Mouse (Mus musculus): Measurements from ENCODE around the gene Gpr152. TPM values are rescaled to one million over a fixed set of nuclear protein-coding genes. Genes with fewer than 3 reads are reported as not detected.

Gene Gpr152
- polyA plus RNA-seq, 1 experiment from 2014 or later, result not detected

- no peaks in the 10 kb centered on the region for H3K27me3 ChIP-seq (replicated peaks; ENCODE audit: control insufficient read depth, insufficient read depth, low read length)
- 35% methylated on average over 3 of the region's 3 CpGs for WGBS
- H3K9ac ChIP-seq (replicated peaks; ENCODE audit: low read depth, low read length), result no peak overlapping the region
- no peak for ATAC-seq
- H3K4me1 ChIP-seq (replicated peaks; ENCODE audit: control insufficient read depth, insufficient read depth, low read length), result peaks cover 22% of the 10 kb centered on the region
- H3K9me3 ChIP-seq (ENCODE audit: control insufficient read depth, low read length), result no peaks in the 10 kb centered on the region
- peaks cover 6% of the 10 kb centered on the region; the same call in 1 of the 2 replicates for H3K36me3 ChIP-seq (ENCODE audit: control insufficient read depth, insufficient read depth)
- H3K4me2 ChIP-seq (ENCODE audit: low read length), result no peak overlapping the region
- no peak overlapping the region for H3K27ac ChIP-seq (ENCODE audit: low read length)
- no peak overlapping the region for H3K4me3 ChIP-seq (replicated peaks; ENCODE audit: low read length)
Measured at GRCm38 (mm10) chr19:4147022-4147405, 7.4 kb downstream of the Gpr152 start.

- Histone ChIP-seq H3K9me3 (ENCODE audit: control insufficient read depth, low read length) (no peaks in the 10 kb centered on the region), H3K27me3 (replicated peaks; ENCODE audit: control insufficient read depth, insufficient read depth, low read length) (no peaks in the 10 kb centered on the region), H3K27ac (ENCODE audit: low read length) (peak overlapping the region; percentile 28; the same call in 1 of the 2 replicates), H3K36me3 (ENCODE audit: control insufficient read depth, insufficient read depth) (peaks cover 6% of the 10 kb centered on the region; the same call in 1 of the 2 replicates), H3K4me3 (replicated peaks; ENCODE audit: low read length) (peak overlapping the region; percentile 88), H3K4me1 (replicated peaks; ENCODE audit: control insufficient read depth, insufficient read depth, low read length) (peaks cover 22% of the 10 kb centered on the region), H3K4me2 (ENCODE audit: low read length) (peak overlapping the region; percentile 96), H3K9ac (replicated peaks; ENCODE audit: low read depth, low read length) (peak overlapping the region; percentile 91)
- 38% methylated on average over 9 of the region's 9 CpGs for WGBS
- peak; percentile 5 for ATAC-seq
Measured at GRCm38 (mm10) chr19:4147782-4148490, 8.3 kb downstream of the Gpr152 start.

- Histone ChIP-seq H3K9ac (replicated peaks; ENCODE audit: low read depth, low read length) (peak within 1 kb of the TSS; percentile 91), H3K27me3 (replicated peaks; ENCODE audit: control insufficient read depth, insufficient read depth, low read length) (no peaks in the 10 kb centered on the region), H3K4me2 (ENCODE audit: low read length) (peak within 1 kb of the TSS; percentile 96), H3K4me1 (replicated peaks; ENCODE audit: control insufficient read depth, insufficient read depth, low read length) (peaks cover 22% of the 10 kb centered on the region), H3K36me3 (ENCODE audit: control insufficient read depth, insufficient read depth) (peaks cover 6% of the 10 kb centered on the region; the same call in 1 of the 2 replicates), H3K27ac (ENCODE audit: low read length) (peak within 1 kb of the TSS; percentile 63), H3K9me3 (ENCODE audit: control insufficient read depth, low read length) (no peaks in the 10 kb centered on the region), H3K4me3 (replicated peaks; ENCODE audit: low read length) (peak within 1 kb of the TSS; percentile 88)
- ATAC-seq, result peak; percentile 95
- under 1% methylated on average over 31 of the region's 33 CpGs for WGBS
Measured at GRCm38 (mm10) chr19:4148491-4148806, 8.9 kb downstream of the Gpr152 start, which contains the start of gene Coro1b. TSS of gene Coro1b (plus strand) at chr19:4148619.

GRCm38 (mm10) chr19:4148819-4149218, 9.2 kb downstream of the Gpr152 start:
- H3K27me3 ChIP-seq (replicated peaks; ENCODE audit: control insufficient read depth, insufficient read depth, low read length), result no peaks in the 10 kb centered on the region
- WGBS, result 2% methylated on average over 8 of the region's 8 CpGs
- H3K36me3 ChIP-seq (ENCODE audit: control insufficient read depth, insufficient read depth), result peaks cover 6% of the 10 kb centered on the region; the same call in 1 of the 2 replicates
- H3K4me1 ChIP-seq (replicated peaks; ENCODE audit: control insufficient read depth, insufficient read depth, low read length), result peaks cover 22% of the 10 kb centered on the region
- peak overlapping the region; percentile 91 for H3K9ac ChIP-seq (replicated peaks; ENCODE audit: low read depth, low read length)
- peak overlapping the region; percentile 96 for H3K4me2 ChIP-seq (ENCODE audit: low read length)
- H3K9me3 ChIP-seq (ENCODE audit: control insufficient read depth, low read length), result no peaks in the 10 kb centered on the region
- peak overlapping the region; percentile 88 for H3K4me3 ChIP-seq (replicated peaks; ENCODE audit: low read length)
- H3K27ac ChIP-seq (ENCODE audit: low read length), result peak overlapping the region; percentile 63
- peak; percentile 18 for ATAC-seq

GRCm38 (mm10) chr19:4149283-4149682, 9.7 kb downstream of the Gpr152 start:
- Histone ChIP-seq H3K4me2 (ENCODE audit: low read length) (peak overlapping the region; percentile 96), H3K27ac (ENCODE audit: low read length) (no peak overlapping the region; the same call in 1 of the 2 replicates), H3K4me3 (replicated peaks; ENCODE audit: low read length) (peak overlapping the region; percentile 88), H3K9me3 (ENCODE audit: control insufficient read depth, low read length) (no peaks in the 10 kb centered on the region), H3K9ac (replicated peaks; ENCODE audit: low read depth, low read length) (peak overlapping the region; percentile 91), H3K27me3 (replicated peaks; ENCODE audit: control insufficient read depth, insufficient read depth, low read length) (no peaks in the 10 kb centered on the region), H3K36me3 (ENCODE audit: control insufficient read depth, insufficient read depth) (peaks cover 6% of the 10 kb centered on the region; the same call in 1 of the 2 replicates), H3K4me1 (replicated peaks; ENCODE audit: control insufficient read depth, insufficient read depth, low read length) (peaks cover 22% of the 10 kb centered on the region)
- no peak for ATAC-seq
- 89% methylated on average over 11 of the region's 11 CpGs for WGBS

GRCm38 (mm10) chr19:4149764-4150461, 10.3 kb downstream of the Gpr152 start:
- WGBS, result 93% methylated on average over 17 of the region's 17 CpGs
- Histone ChIP-seq H3K9ac (replicated peaks; ENCODE audit: low read depth, low read length) (no peak overlapping the region), H3K4me1 (replicated peaks; ENCODE audit: control insufficient read depth, insufficient read depth, low read length) (peaks cover 22% of the 10 kb centered on the region), H3K27ac (ENCODE audit: low read length) (no peak overlapping the region), H3K4me2 (ENCODE audit: low read length) (no peak overlapping the region), H3K27me3 (replicated peaks; ENCODE audit: control insufficient read depth, insufficient read depth, low read length) (no peaks in the 10 kb centered on the region), H3K4me3 (replicated peaks; ENCODE audit: low read length) (no peak overlapping the region), H3K9me3 (ENCODE audit: control insufficient read depth, low read length) (no peaks in the 10 kb centered on the region), H3K36me3 (ENCODE audit: control insufficient read depth, insufficient read depth) (peaks cover 6% of the 10 kb centered on the region; the same call in 1 of the 2 replicates)
- ATAC-seq, result no peak

- no peaks in the 10 kb centered on the region for H3K27me3 ChIP-seq (replicated peaks; ENCODE audit: control insufficient read depth, insufficient read depth, low read length)
- H3K36me3 ChIP-seq (ENCODE audit: control insufficient read depth, insufficient read depth), result peaks cover 6% of the 10 kb centered on the region; the same call in 1 of the 2 replicates
- WGBS, result 88% methylated on average over 22 of the region's 22 CpGs
- no peak for ATAC-seq
- H3K9me3 ChIP-seq (ENCODE audit: control insufficient read depth, low read length), result no peaks in the 10 kb centered on the region
- peaks cover 22% of the 10 kb centered on the region for H3K4me1 ChIP-seq (replicated peaks; ENCODE audit: control insufficient read depth, insufficient read depth, low read length)
- no peak overlapping the region for H3K4me3 ChIP-seq (replicated peaks; ENCODE audit: low read length)
- H3K9ac ChIP-seq (replicated peaks; ENCODE audit: low read depth, low read length), result no peak overlapping the region
- no peak overlapping the region for H3K27ac ChIP-seq (ENCODE audit: low read length)
- no peak overlapping the region for H3K4me2 ChIP-seq (ENCODE audit: low read length)
Measured at GRCm38 (mm10) chr19:4150567-4151487, 11.2 kb downstream of the Gpr152 start.

GRCm38 (mm10) chr19:4151488-4151860, 11.9 kb downstream of the Gpr152 start:
- WGBS, result 72% methylated on average over 5 of the region's 5 CpGs
- peaks cover 22% of the 10 kb centered on the region for H3K4me1 ChIP-seq (replicated peaks; ENCODE audit: control insufficient read depth, insufficient read depth, low read length)
- H3K4me2 ChIP-seq (ENCODE audit: low read length), result no peak overlapping the region
- H3K9ac ChIP-seq (replicated peaks; ENCODE audit: low read depth, low read length), result no peak overlapping the region
- H3K27ac ChIP-seq (ENCODE audit: low read length), result no peak overlapping the region
- H3K36me3 ChIP-seq (ENCODE audit: control insufficient read depth, insufficient read depth), result peaks cover 6% of the 10 kb centered on the region; the same call in 1 of the 2 replicates
- no peak for ATAC-seq
- no peaks in the 10 kb centered on the region for H3K9me3 ChIP-seq (ENCODE audit: control insufficient read depth, low read length)
- no peak overlapping the region for H3K4me3 ChIP-seq (replicated peaks; ENCODE audit: low read length)
- no peaks in the 10 kb centered on the region for H3K27me3 ChIP-seq (replicated peaks; ENCODE audit: control insufficient read depth, insufficient read depth, low read length)

GRCm38 (mm10) chr19:4151898-4152297, 12.3 kb downstream of the Gpr152 start:
- 88% methylated on average over 5 of the region's 5 CpGs for WGBS
- Histone ChIP-seq H3K9me3 (ENCODE audit: control insufficient read depth, low read length) (no peaks in the 10 kb centered on the region), H3K9ac (replicated peaks; ENCODE audit: low read depth, low read length) (no peak overlapping the region), H3K4me2 (ENCODE audit: low read length) (no peak overlapping the region), H3K27ac (ENCODE audit: low read length) (no peak overlapping the region), H3K4me1 (replicated peaks; ENCODE audit: control insufficient read depth, insufficient read depth, low read length) (peaks cover 22% of the 10 kb centered on the region), H3K36me3 (ENCODE audit: control insufficient read depth, insufficient read depth) (peaks cover 10% of the 10 kb centered on the region), H3K27me3 (replicated peaks; ENCODE audit: control insufficient read depth, insufficient read depth, low read length) (no peaks in the 10 kb centered on the region), H3K4me3 (replicated peaks; ENCODE audit: low read length) (no peak overlapping the region)
- no peak for ATAC-seq
